In the genomic region with DNA sequence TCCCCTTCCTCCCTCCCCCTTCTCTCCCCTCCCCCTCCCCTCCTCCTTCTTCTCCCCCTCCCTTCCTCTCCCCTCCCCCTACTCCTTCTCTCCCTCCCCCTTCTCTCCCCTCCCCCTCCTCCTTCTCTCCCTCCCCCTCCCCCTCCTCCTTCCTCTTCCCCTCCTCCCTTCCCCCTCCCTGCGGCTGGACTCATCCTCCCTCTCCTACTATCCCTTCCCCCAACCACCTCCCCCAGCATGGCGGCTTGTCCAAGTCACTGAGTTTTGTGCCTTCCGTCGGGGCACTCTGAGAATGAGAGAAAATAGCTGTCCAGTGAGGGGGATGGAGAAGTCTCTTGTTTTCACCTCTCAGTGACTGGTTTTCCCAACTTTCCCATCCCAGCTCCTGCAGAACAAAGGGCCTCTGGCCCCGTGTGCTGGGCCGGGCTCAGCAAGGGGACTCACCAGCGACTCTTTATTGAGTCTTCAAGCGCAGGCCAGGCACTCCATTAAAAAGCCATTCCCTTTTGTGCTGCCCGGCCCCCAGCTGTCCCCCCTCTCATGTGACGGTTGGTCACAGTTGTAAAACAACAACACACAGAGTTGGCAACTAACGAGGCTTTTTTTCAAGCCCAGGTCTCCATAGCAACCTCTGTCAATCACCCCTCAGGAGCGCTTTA, we compare ENCODE assay signal across 11 mouse cellular contexts.
DNase-seq lines count a peak whose midpoint lies in the region; ATAC-seq lines count a peak whose summit lies in the region.
"Had no signal": no experiment of that assay in that cellular context is flagged by ENCODE, and none has a peak within 500 bp of the region (broad histone marks: within the 10 kb centered on the region; RNA-seq: fewer than 3 reads in every experiment).

No protein-coding gene starts in this region.

- H3K4me2 ChIP-seq in forebrain, embryonic 11.5 days (ENCODE audit: low read depth, low read length, severe bottlenecking), result peak overlapping the region; percentile 24; the same call in 1 of the 2 replicates
- no peak overlapping the region for H3K4me2 ChIP-seq in forebrain, embryonic 15.5 days (replicated peaks)
- no peak overlapping the region for H3K4me2 ChIP-seq in hindbrain, embryonic 11.5 days (replicated peaks; ENCODE audit: low read depth, low read length)
- no peak overlapping the region for H3K4me2 ChIP-seq in midbrain, embryonic 14.5 days (ENCODE audit: low read length)

- peaks cover 23% of the 10 kb centered on the region for H3K4me1 ChIP-seq in forebrain, embryonic 11.5 days (replicated peaks; ENCODE audit: control insufficient read depth, insufficient read depth, low read length)
- H3K4me1 ChIP-seq in forebrain, embryonic 15.5 days, result peaks cover 47% of the 10 kb centered on the region
- H3K4me1 ChIP-seq in hindbrain, embryonic 11.5 days (replicated peaks; ENCODE audit: control insufficient read depth, insufficient read depth, low read length), result peaks cover 10% of the 10 kb centered on the region
- peaks cover 16% of the 10 kb centered on the region for H3K4me1 ChIP-seq in midbrain, embryonic 14.5 days (ENCODE audit: control insufficient read depth, insufficient read depth, low read length)

- no peaks in the 10 kb centered on the region for H3K36me3 ChIP-seq in forebrain, embryonic 11.5 days (ENCODE audit: control insufficient read depth, insufficient read depth, low read length)
- no peaks in the 10 kb centered on the region for H3K36me3 ChIP-seq in forebrain, embryonic 15.5 days
- H3K36me3 ChIP-seq in hindbrain, embryonic 11.5 days (ENCODE audit: control insufficient read depth, insufficient read depth, low read length), result no peaks in the 10 kb centered on the region
- H3K36me3 ChIP-seq in midbrain, embryonic 14.5 days (ENCODE audit: control insufficient read depth, insufficient read depth, low read length), result no peaks in the 10 kb centered on the region

- peak overlapping the region; percentile 87 for H3K27ac ChIP-seq in forebrain, embryonic 11.5 days (ENCODE audit: low read depth, low read length)
- H3K27ac ChIP-seq in forebrain, embryonic 15.5 days (replicated peaks), result no peak overlapping the region
- peak overlapping the region; percentile 84 for H3K27ac ChIP-seq in hindbrain, embryonic 11.5 days (ENCODE audit: low read depth, low read length)
- 0 out of 2 replicates have a peak overlapping the region, but pooled peaks have one; percentile 49 for H3K27ac ChIP-seq in midbrain, embryonic 14.5 days (replicated peaks; ENCODE audit: low read depth, low read length)

- DNase-seq in forebrain, embryonic 11.5 days (ENCODE audit: low spot score), result peak; percentile 85
- DNase-seq in ZHBTc4 (ENCODE audit: low read depth, low spot score), result peak; percentile 61
- DNase-seq in hindbrain, embryonic 11.5 days (ENCODE audit: low spot score), result peak; percentile 83
- peak; percentile 76 for DNase-seq in midbrain, embryonic 14.5 days
- DNase-seq in left cerebral cortex, adult 9 months (ENCODE audit: low spot score in 2 of 2), result no peak
- DNase-seq in right cerebral cortex, postnatal 36 days (ENCODE audit: low spot score in 2 of 2), result no peak
- DNase-seq in urinary bladder, postnatal 10 days (ENCODE audit: low spot score), result no peak
- DNase-seq: kidney, postnatal 10 days had no signal

- peaks cover 12% of the 10 kb centered on the region for H3K27me3 ChIP-seq in forebrain, embryonic 11.5 days (ENCODE audit: control insufficient read depth, insufficient read depth, low read length)
- H3K27me3 ChIP-seq in forebrain, embryonic 15.5 days, result peaks cover 25% of the 10 kb centered on the region
- peaks cover 67% of the 10 kb centered on the region for H3K27me3 ChIP-seq in hindbrain, embryonic 11.5 days (ENCODE audit: control insufficient read depth, insufficient read depth, low read length)
- H3K27me3 ChIP-seq in midbrain, embryonic 14.5 days (ENCODE audit: control insufficient read depth, insufficient read depth, low read length), result peaks cover 54% of the 10 kb centered on the region
- H3K27me3 ChIP-seq: Patski had no signal

- no peak overlapping the region for H3K9ac ChIP-seq in forebrain, embryonic 11.5 days (ENCODE audit: low read length)
- no peak overlapping the region for H3K9ac ChIP-seq in forebrain, embryonic 15.5 days (replicated peaks)
- H3K9ac ChIP-seq in hindbrain, embryonic 11.5 days (ENCODE audit: low read depth, low read length), result no peak overlapping the region
- no peak overlapping the region for H3K9ac ChIP-seq in midbrain, embryonic 14.5 days (replicated peaks; ENCODE audit: low read length)

- ATAC-seq in forebrain, embryonic 11.5 days (replicated peaks; ENCODE audit: low FRiP score), result peak; percentile 87
- no peak for ATAC-seq in forebrain, embryonic 15.5 days (replicated peaks)
- peak; percentile 94 for ATAC-seq in hindbrain, embryonic 11.5 days (ENCODE audit: low FRiP score)
- peak; percentile 79 for ATAC-seq in midbrain, embryonic 14.5 days (ENCODE audit: low FRiP score, low TSS enrichment)
- ATAC-seq: lung, postnatal 0 days; Patski had no signal

- peak overlapping the region; percentile 6; the same call in 1 of the 2 replicates for H3K4me3 ChIP-seq in forebrain, embryonic 11.5 days (ENCODE audit: low read depth, low read length)
- no peak overlapping the region for H3K4me3 ChIP-seq in forebrain, embryonic 15.5 days
- no peak overlapping the region for H3K4me3 ChIP-seq in hindbrain, embryonic 11.5 days (ENCODE audit: low read depth, low read length)
- H3K4me3 ChIP-seq in midbrain, embryonic 14.5 days (replicated peaks; ENCODE audit: low read depth, low read length), result no peak overlapping the region

- no peaks in the 10 kb centered on the region for H3K9me3 ChIP-seq in forebrain, embryonic 11.5 days (ENCODE audit: control insufficient read depth, low read length)
- H3K9me3 ChIP-seq in forebrain, embryonic 15.5 days, result no peaks in the 10 kb centered on the region
- H3K9me3 ChIP-seq in hindbrain, embryonic 11.5 days (ENCODE audit: control insufficient read depth, low read length), result no peaks in the 10 kb centered on the region
- H3K9me3 ChIP-seq in midbrain, embryonic 14.5 days (ENCODE audit: control insufficient read depth, low read length), result no peaks in the 10 kb centered on the region

- WGBS in forebrain, embryonic 11.5 days, result 2% methylated on average over 12 of the region's 12 CpGs
- WGBS in forebrain, embryonic 15.5 days, result 1% methylated on average over 12 of the region's 12 CpGs
- WGBS in hindbrain, embryonic 11.5 days, result 3% methylated on average over 12 of the region's 12 CpGs
- 1% methylated on average over 12 of the region's 12 CpGs for WGBS in midbrain, embryonic 14.5 days

Comparison
In these comparisons a context has a peak if more than half of its experiments do, and no peak if none do; other contexts are left out.
1. DNase-seq: peak in forebrain, embryonic 11.5 days (single experiment), ZHBTc4 (single experiment), hindbrain, embryonic 11.5 days (single experiment) and midbrain, embryonic 14.5 days (single experiment); none in left cerebral cortex, adult 9 months (0 of 2), right cerebral cortex, postnatal 36 days (0 of 2) and urinary bladder, postnatal 10 days (single experiment).